20 mouse cellular contexts compared by ENCODE assay signal in genomic region chr6:145511265-145511664, GRCm38 (mm10).
DNase-seq lines count a peak whose midpoint lies in the region; ATAC-seq lines count a peak whose summit lies in the region.
"Had no signal": no experiment of that assay in that cellular context is flagged by ENCODE, and none has a peak within 500 bp of the region (broad histone marks: within the 10 kb centered on the region; RNA-seq: fewer than 3 reads in every experiment).

No protein-coding gene starts in this region.

- H3K27ac ChIP-seq in liver, embryonic 11.5 days (ENCODE audit: low read depth, low read length): no peak overlapping the region
- H3K27ac ChIP-seq: embryonic facial prominence, embryonic 12.5 days; forebrain, embryonic 13.5 days; layer of hippocampus, adult 2 months had no signal

- no peak overlapping the region for H3K4me3 ChIP-seq in liver, embryonic 11.5 days (ENCODE audit: low read depth, low read length)
- H3K4me3 ChIP-seq: embryonic facial prominence, embryonic 12.5 days; erythroblast, embryonic 14.5 days; forebrain, embryonic 13.5 days; layer of hippocampus, adult 2 months; megakaryocyte, embryonic 14.5 days had no signal

- peak; percentile 43; the same call in 1 of the 2 replicates for ATAC-seq in liver, embryonic 11.5 days (replicated peaks; ENCODE audit: low FRiP score)
- ATAC-seq: forebrain, embryonic 13.5 days had no signal

- H3K9ac ChIP-seq in liver, embryonic 11.5 days (ENCODE audit: low read depth, low read length): no peak overlapping the region
- H3K9ac ChIP-seq: embryonic facial prominence, embryonic 12.5 days; forebrain, embryonic 13.5 days had no signal

- intact Hi-C loops in left cerebral cortex, postnatal 14 days (cut with DNase I): no loop called here
- intact Hi-C loops in left cerebral cortex, postnatal 10 days (cut with DNase I): no loop called here

- no peaks in the 10 kb centered on the region for H3K36me3 ChIP-seq in liver, embryonic 11.5 days (ENCODE audit: control insufficient read depth, insufficient read depth, low read length)
- H3K36me3 ChIP-seq: embryonic facial prominence, embryonic 12.5 days had no signal

- 49% methylated on average over 8 of the region's 8 CpGs for WGBS in liver, embryonic 11.5 days

- H3K9me3 ChIP-seq in liver, embryonic 11.5 days (ENCODE audit: control insufficient read depth, low read length): no peaks in the 10 kb centered on the region
- H3K9me3 ChIP-seq: embryonic facial prominence, embryonic 12.5 days; forebrain, embryonic 13.5 days; megakaryocyte, embryonic 14.5 days had no signal

- H3K4me2 ChIP-seq in liver, embryonic 11.5 days: no peak overlapping the region
- H3K4me2 ChIP-seq: embryonic facial prominence, embryonic 12.5 days; forebrain, embryonic 13.5 days had no signal

- H3K4me1 ChIP-seq in liver, embryonic 11.5 days (replicated peaks; ENCODE audit: control insufficient read depth, insufficient read depth, low read length): peaks cover 2% of the 10 kb centered on the region; the same call in 1 of the 2 replicates
- H3K4me1 ChIP-seq: megakaryocyte, embryonic 14.5 days had no signal

- no peaks in the 10 kb centered on the region for H3K27me3 ChIP-seq in liver, embryonic 11.5 days (replicated peaks; ENCODE audit: control insufficient read depth, insufficient read depth, low read length)
- H3K27me3 ChIP-seq: embryonic facial prominence, embryonic 12.5 days; forebrain, embryonic 13.5 days had no signal

- peak; percentile 15 to 17 for DNase-seq in left cerebral cortex, postnatal 14 days (ENCODE audit: low spot score in 2 of 2)
- no peak for DNase-seq in left cerebral cortex, postnatal 10 days (ENCODE audit: extremely low spot score in 1 of 2, low spot score in 2 of 2)
- peak; percentile 44 for DNase-seq in embryo, embryonic 11 days
- no peak for DNase-seq in liver, embryonic 11.5 days (ENCODE audit: low spot score)
- peak; percentile 38 for DNase-seq in neural tube, embryonic 10.5 days (ENCODE audit: extremely low spot score, low spot score)
- DNase-seq in spleen, postnatal 14 days (ENCODE audit: low spot score in 2 of 2): no peak
- no peak for DNase-seq in cerebellum, adult 11-12 months
- DNase-seq: adrenal gland, adult 2 months; cerebellum, postnatal 25 days; gastrocnemius, postnatal 36 days; kidney, adult 2 months; left cerebral cortex, postnatal 4 days; lung, adult 18-20 months; retina, postnatal 1 day; thymus, postnatal 36 days had no signal

Comparison
In these comparisons a context has a peak if more than half of its experiments do, and no peak if none do; other contexts are left out.
1. DNase-seq: peak in left cerebral cortex, postnatal 14 days (2 of 2), embryo, embryonic 11 days (single experiment) and neural tube, embryonic 10.5 days (single experiment); none in left cerebral cortex, postnatal 10 days (0 of 2), liver, embryonic 11.5 days (single experiment), spleen, postnatal 14 days (0 of 2) and cerebellum, adult 11-12 months (single experiment).